Mouse (Mus musculus): ENCODE measurements at regions not wholly inside any gene's neighbourhood (a gene's known extent, or its start where the extent isn't known, plus 50 kb on each side); places are given as distances from the start of the nearest gene placed in this dataset.

GRCm38 (mm10) chr16:95647854-95648253, 54.0 kb upstream of the Ets2 start:
- Histone ChIP-seq H3K27ac (ENCODE audit: insufficient read depth, low read length) (no peak overlapping the region), H3K4me1 (ENCODE audit: control insufficient read depth, insufficient read depth, low read length) (no peaks in the 10 kb centered on the region), H3K36me3 (ENCODE audit: control insufficient read depth, insufficient read depth, low read length, poor library complexity, severe bottlenecking) (no peaks in the 10 kb centered on the region), H3K4me3 (ENCODE audit: low read depth, low read length) (no peak overlapping the region), H3K9me3 (replicated peaks; ENCODE audit: control insufficient read depth, insufficient read depth, low read length, poor library complexity, severe bottlenecking) (no peaks in the 10 kb centered on the region), H3K27me3 (ENCODE audit: control insufficient read depth, insufficient read depth, low read length, poor library complexity, severe bottlenecking) (no peaks in the 10 kb centered on the region), H3K9ac (ENCODE audit: low read depth, poor library complexity, severe bottlenecking) (no peak overlapping the region)
- TF ChIP-seq CTCF (IDR thresholded peaks at IDR 0.05; ENCODE audit: low read depth, low read length) = peak; percentile 94
- TF ChIP-seq POLR2A (IDR thresholded peaks at IDR 0.05; ENCODE audit: insufficient read depth, low read length) = no peak

- Histone ChIP-seq H3K9ac (ENCODE audit: low read depth, poor library complexity, severe bottlenecking) (no peak overlapping the region), H3K9me3 (replicated peaks; ENCODE audit: control insufficient read depth, insufficient read depth, low read length, poor library complexity, severe bottlenecking) (no peaks in the 10 kb centered on the region), H3K27ac (ENCODE audit: insufficient read depth, low read length) (no peak overlapping the region)
Observed at GRCm38 (mm10) chr16:95642784-95643590, 56.6 kb upstream of the Erg start.

GRCm38 (mm10) chr16:95640670-95641069, 54.3 kb upstream of the Erg start:
- Histone ChIP-seq H3K9ac (ENCODE audit: low read depth, poor library complexity, severe bottlenecking) (no peak overlapping the region), H3K27ac (ENCODE audit: insufficient read depth, low read length) (no peak overlapping the region), H3K36me3 (ENCODE audit: control insufficient read depth, insufficient read depth, low read length, poor library complexity, severe bottlenecking) (no peaks in the 10 kb centered on the region), H3K9me3 (replicated peaks; ENCODE audit: control insufficient read depth, insufficient read depth, low read length, poor library complexity, severe bottlenecking) (no peaks in the 10 kb centered on the region), H3K27me3 (ENCODE audit: control insufficient read depth, insufficient read depth, low read length, poor library complexity, severe bottlenecking) (no peaks in the 10 kb centered on the region), H3K4me1 (ENCODE audit: control insufficient read depth, insufficient read depth, low read length) (no peaks in the 10 kb centered on the region), H3K4me3 (ENCODE audit: low read depth, low read length) (no peak overlapping the region)
- TF ChIP-seq POLR2A (IDR thresholded peaks at IDR 0.05; ENCODE audit: insufficient read depth, low read length) = no peak
- TF ChIP-seq EP300 (IDR thresholded peaks at IDR 0.05; ENCODE audit: insufficient read depth, low read depth, low read length) = no peak
- TF ChIP-seq CTCF (IDR thresholded peaks at IDR 0.05; ENCODE audit: low read depth, low read length) = no peak

More at GRCm38 (mm10) chr16:95642784-95643590, 56.6 kb upstream of the Erg start:
- Histone ChIP-seq H3K4me3 (ENCODE audit: low read depth, low read length) (peak overlapping the region; percentile 23; the same call in 1 of the 2 replicates), H3K36me3 (ENCODE audit: control insufficient read depth, insufficient read depth, low read length, poor library complexity, severe bottlenecking) (no peaks in the 10 kb centered on the region), H3K27me3 (ENCODE audit: control insufficient read depth, insufficient read depth, low read length, poor library complexity, severe bottlenecking) (no peaks in the 10 kb centered on the region), H3K4me1 (ENCODE audit: control insufficient read depth, insufficient read depth, low read length) (no peaks in the 10 kb centered on the region)
- TF ChIP-seq POLR2A (IDR thresholded peaks at IDR 0.05; ENCODE audit: insufficient read depth, low read length) = no peak
- no peak for TF ChIP-seq CTCF (IDR thresholded peaks at IDR 0.05; ENCODE audit: low read depth, low read length)
- no peak for TF ChIP-seq EP300 (IDR thresholded peaks at IDR 0.05; ENCODE audit: insufficient read depth, low read depth, low read length)

GRCm38 (mm10) chr16:95639677-95640076, 53.3 kb upstream of the Erg start:
- H3K27me3 ChIP-seq (ENCODE audit: control insufficient read depth, insufficient read depth, low read length, poor library complexity, severe bottlenecking) = no peaks in the 10 kb centered on the region
- H3K4me1 ChIP-seq (ENCODE audit: control insufficient read depth, insufficient read depth, low read length) = no peaks in the 10 kb centered on the region
- H3K36me3 ChIP-seq (ENCODE audit: control insufficient read depth, insufficient read depth, low read length, poor library complexity, severe bottlenecking) = no peaks in the 10 kb centered on the region
- H3K4me3 ChIP-seq (ENCODE audit: low read depth, low read length) = no peak overlapping the region
- H3K9me3 ChIP-seq (replicated peaks; ENCODE audit: control insufficient read depth, insufficient read depth, low read length, poor library complexity, severe bottlenecking) = no peaks in the 10 kb centered on the region
- no peak overlapping the region for H3K9ac ChIP-seq (ENCODE audit: low read depth, poor library complexity, severe bottlenecking)
- TF ChIP-seq POLR2A (IDR thresholded peaks at IDR 0.05; ENCODE audit: insufficient read depth, low read length) = no peak
- TF ChIP-seq CTCF (IDR thresholded peaks at IDR 0.05; ENCODE audit: low read depth, low read length) = peak; percentile 2
- H3K27ac ChIP-seq (ENCODE audit: insufficient read depth, low read length) = no peak overlapping the region

- Histone ChIP-seq H3K4me3 (ENCODE audit: low read depth, low read length) (no peak overlapping the region), H3K9ac (ENCODE audit: low read depth, poor library complexity, severe bottlenecking) (no peak overlapping the region), H3K9me3 (replicated peaks; ENCODE audit: control insufficient read depth, insufficient read depth, low read length, poor library complexity, severe bottlenecking) (no peaks in the 10 kb centered on the region), H3K27ac (ENCODE audit: insufficient read depth, low read length) (no peak overlapping the region), H3K36me3 (ENCODE audit: control insufficient read depth, insufficient read depth, low read length, poor library complexity, severe bottlenecking) (no peaks in the 10 kb centered on the region), H3K27me3 (ENCODE audit: control insufficient read depth, insufficient read depth, low read length, poor library complexity, severe bottlenecking) (no peaks in the 10 kb centered on the region), H3K4me1 (ENCODE audit: control insufficient read depth, insufficient read depth, low read length) (no peaks in the 10 kb centered on the region)
- TF ChIP-seq EP300 (IDR thresholded peaks at IDR 0.05; ENCODE audit: insufficient read depth, low read depth, low read length) = no peak
- TF ChIP-seq POLR2A (IDR thresholded peaks at IDR 0.05; ENCODE audit: insufficient read depth, low read length) = no peak
- TF ChIP-seq CTCF (IDR thresholded peaks at IDR 0.05; ENCODE audit: low read depth, low read length) = no peak
Observed at GRCm38 (mm10) chr16:95637850-95638249, 51.5 kb upstream of the Erg start.

- no peak overlapping the region for H3K27ac ChIP-seq (ENCODE audit: insufficient read depth, low read length)
- H3K27me3 ChIP-seq (ENCODE audit: control insufficient read depth, insufficient read depth, low read length, poor library complexity, severe bottlenecking) = no peaks in the 10 kb centered on the region
- TF ChIP-seq POLR2A (IDR thresholded peaks at IDR 0.05; ENCODE audit: insufficient read depth, low read length) (no peak), CTCF (IDR thresholded peaks at IDR 0.05; ENCODE audit: low read depth, low read length) (no peak), EP300 (IDR thresholded peaks at IDR 0.05; ENCODE audit: insufficient read depth, low read depth, low read length) (no peak)
- H3K4me1 ChIP-seq (ENCODE audit: control insufficient read depth, insufficient read depth, low read length) = no peaks in the 10 kb centered on the region
- H3K4me3 ChIP-seq (ENCODE audit: low read depth, low read length) = no peak overlapping the region
- no peaks in the 10 kb centered on the region for H3K36me3 ChIP-seq (ENCODE audit: control insufficient read depth, insufficient read depth, low read length, poor library complexity, severe bottlenecking)
- no peak overlapping the region for H3K9ac ChIP-seq (ENCODE audit: low read depth, poor library complexity, severe bottlenecking)
- H3K9me3 ChIP-seq (replicated peaks; ENCODE audit: control insufficient read depth, insufficient read depth, low read length, poor library complexity, severe bottlenecking) = no peaks in the 10 kb centered on the region
Observed at GRCm38 (mm10) chr16:95636615-95637014, 50.2 kb upstream of the Erg start.

All from ES-Bruce4 (cell line).